Mouse (Mus musculus) ES-E14 (cell line): ENCODE data around the gene Saxo1. TPM values are rescaled to one million over a fixed set of nuclear protein-coding genes. Genes with fewer than 3 reads are reported as not detected.

Experiments
- DNase-seq: peaks from one replicate; pipeline ENCODE4 v3.0.0-alpha.2; 2013; ENCODE audit warnings: low read depth, low spot score
- H3K27ac ChIP-seq: 2 replicates; pipeline ENCODE4 v1.5.1; 2012; ENCODE audit warnings: low read depth, mild to moderate bottlenecking, low read length, moderate library complexity, mixed read lengths; ENCODE audit not compliant: poor library complexity, insufficient read depth, severe bottlenecking
- H3K36me3 ChIP-seq: 2 replicates; pipeline ENCODE4 v1.6.1; 2012; ENCODE audit warnings: mild to moderate bottlenecking, low read length, moderate library complexity, mixed read lengths; ENCODE audit not compliant: control insufficient read depth, poor library complexity, insufficient read depth, severe bottlenecking
- H3K4me1 ChIP-seq, 2 experiments: fragments of 150-350 bp in 1 of 2; sonication (generic) in 1 of 2; 2 replicates each; pipeline ENCODE4 v1.6.1; 2012; ENCODE audit warnings: low read length in 2 of 2, mild to moderate bottlenecking in 1 of 2, mixed read lengths in 1 of 2; ENCODE audit not compliant: control insufficient read depth in 2 of 2, insufficient read depth in 2 of 2, poor library complexity in 1 of 2
- H3K4me3 ChIP-seq, 2 experiments: fragments of 150-350 bp in 1 of 2; sonication (generic) in 1 of 2; 2 replicates each; pipeline ENCODE4 v1.5.1; 2012; ENCODE audit warnings: low read length in 2 of 2, low read depth in 1 of 2, mild to moderate bottlenecking in 1 of 2, mixed read lengths in 1 of 2; ENCODE audit not compliant: insufficient read depth in 1 of 2, poor library complexity in 1 of 2, severe bottlenecking in 1 of 2
- H3K9ac ChIP-seq: 2 replicates; pipeline ENCODE4 v1.6.1; 2012; ENCODE audit warnings: low read depth, mild to moderate bottlenecking, low read length, mixed read lengths; ENCODE audit not compliant: poor library complexity, insufficient read depth, severe bottlenecking
- H3K9me3 ChIP-seq: fragments of 150-350 bp; sonication (generic); 2 replicates; pipeline ENCODE4 v1.6.1; 2012; ENCODE audit warnings: low read depth, mild to moderate bottlenecking, low read length; ENCODE audit not compliant: control insufficient read depth, insufficient read depth
- CHD2 ChIP-seq: IDR thresholded peaks from 2 replicates; pipeline ENCODE4 v1.6.1; 2014; ENCODE audit warnings: mild to moderate bottlenecking, low read depth, low read length, inconsistent platforms
- HCFC1 ChIP-seq: IDR thresholded peaks from 2 replicates; pipeline ENCODE4 v1.6.1; 2012; ENCODE audit warnings: low read length, inconsistent platforms, borderline replicate concordance; ENCODE audit not compliant: insufficient read depth
- MAFK ChIP-seq: IDR thresholded peaks from 2 replicates; pipeline ENCODE4 v1.6.1; 2014; ENCODE audit warnings: mild to moderate bottlenecking, low read depth, low read length, inconsistent platforms; ENCODE audit not compliant: insufficient read depth
- ZC3H11A ChIP-seq: IDR thresholded peaks from 2 replicates; pipeline ENCODE4 v1.6.1; 2012; ENCODE audit warnings: low read depth, mild to moderate bottlenecking, inconsistent platforms, low read length, borderline replicate concordance
- ZNF384 ChIP-seq: IDR thresholded peaks from 2 replicates; pipeline ENCODE4 v1.6.1; 2012; ENCODE audit warnings: low read depth, low read length, inconsistent platforms
- in situ Hi-C, 2 experiments: fragments of 600-800 bp; cut with MboI; formaldehyde crosslinking; loops; one replicate each; pipeline ENCODE4 v1.15.1; 2025; ENCODE audit warnings: low sequenced_read_pairs in 2 of 2, inconsistent platforms in 1 of 2; ENCODE audit not compliant: unreplicated experiment in 2 of 2
- total RNA-seq: library from RNA; depleted of rRNA; stranded (reverse); fragments of 300-350 nt; gene quantifications from 2 replicates; pipeline ENCODE4 v1.2.3, GENCODE M21; 2012; rRNA removed

Gene Saxo1
- total RNA-seq = 0.21 and 0.31 TPM in 2 replicates

- Histone ChIP-seq H3K27ac (no peak within 1 kb of the TSS), H3K36me3 (no peaks in the 10 kb centered on the region), H3K4me3 (no peak within 1 kb of the TSS), H3K9ac (no peak within 1 kb of the TSS), H3K4me1 (no peaks in the 10 kb centered on the region), H3K9me3 (no peaks in the 10 kb centered on the region)
- in situ Hi-C loops = no loop called here
- TF ChIP-seq MAFK = no peak
- TF ChIP-seq ZNF384 = no peak
- TF ChIP-seq ZC3H11A = no peak
- no peak for TF ChIP-seq CHD2
- no peak for TF ChIP-seq HCFC1
- no peak for DNase-seq
Observed at GRCm38 (mm10) chr4:86558228-86558627, at the start of gene Saxo1. Gene Saxo1, minus strand, starts transcription at chr4:86558328.

- no peaks in the 10 kb centered on the region for H3K9me3 ChIP-seq
- in situ Hi-C loops = no loop called here
- TF ChIP-seq MAFK (no peak), ZNF384 (no peak), ZC3H11A (no peak), HCFC1 (no peak), CHD2 (no peak)
- peaks cover 9% of the 10 kb centered on the region for H3K36me3 ChIP-seq
- no peak overlapping the region for H3K27ac ChIP-seq
- H3K9ac ChIP-seq = no peak overlapping the region
- H3K4me3 ChIP-seq = no peak overlapping the region
- H3K4me1 ChIP-seq = no peaks in the 10 kb centered on the region
- no peak for DNase-seq
Observed at GRCm38 (mm10) chr4:86591304-86591703, 33.2 kb upstream of the Saxo1 start.

- H3K9me3 ChIP-seq = no peaks in the 10 kb centered on the region
- peaks cover 20% of the 10 kb centered on the region for H3K36me3 ChIP-seq
- no peak for DNase-seq
- no peak for TF ChIP-seq HCFC1
- no peak for TF ChIP-seq CHD2
- no peak for TF ChIP-seq MAFK
- no peak for TF ChIP-seq ZNF384
- TF ChIP-seq ZC3H11A = no peak
- no peak overlapping the region for H3K9ac ChIP-seq
- in situ Hi-C loops = no loop called here
- no peak overlapping the region for H3K4me3 ChIP-seq
- no peaks in the 10 kb centered on the region for H3K4me1 ChIP-seq
- H3K27ac ChIP-seq = no peak overlapping the region
Observed at GRCm38 (mm10) chr4:86588236-86588635, 30.1 kb upstream of the Saxo1 start.

- Histone ChIP-seq H3K4me3 (no peak overlapping the region), H3K4me1 (no peaks in the 10 kb centered on the region), H3K27ac (no peak overlapping the region), H3K9me3 (no peaks in the 10 kb centered on the region), H3K36me3 (peaks cover 8% of the 10 kb centered on the region), H3K9ac (no peak overlapping the region)
- no peak for DNase-seq
- TF ChIP-seq HCFC1 = no peak
- TF ChIP-seq MAFK = no peak
- no peak for TF ChIP-seq ZNF384
- no peak for TF ChIP-seq CHD2
- in situ Hi-C loops = no loop called here
Observed at GRCm38 (mm10) chr4:86580591-86580990, 22.5 kb upstream of the Saxo1 start.

GRCm38 (mm10) chr4:86580056-86580455 is 21.9 kb upstream of the Saxo1 start:
- Histone ChIP-seq H3K4me1 (no peaks in the 10 kb centered on the region), H3K9ac (no peak overlapping the region), H3K4me3 (no peak overlapping the region), H3K9me3 (no peaks in the 10 kb centered on the region), H3K27ac (no peak overlapping the region), H3K36me3 (peaks cover 5% of the 10 kb centered on the region; the same call in 1 of the 2 replicates)
- in situ Hi-C loops = no loop called here
- no peak for TF ChIP-seq ZNF384
- TF ChIP-seq CHD2 = no peak
- no peak for TF ChIP-seq MAFK
- TF ChIP-seq HCFC1 = no peak
- no peak for TF ChIP-seq ZC3H11A
- no peak for DNase-seq
